Mouse (Mus musculus) liver, embryonic 15.5 days (tissue): Measurements from ENCODE around the gene Rwdd1. TPM values are rescaled to one million over a fixed set of nuclear protein-coding genes. Genes with fewer than 3 reads are reported as not detected.
"Not testable (repeated sequence)": the region's sequence is repeated elsewhere in the genome, so short reads cannot be mapped to it uniquely, and the experiment has no call there.

ENCODE experiments used
- ATAC-seq: fragments of 200-750 bp; cut with Nextera tagmentation; 2 replicates; pipeline ENCODE4 v1.8.0; 2017; ENCODE audit warnings: moderate number of reproducible peaks, mild to moderate bottlenecking, moderate library complexity; ENCODE audit not compliant: insufficient read depth
- H3K27ac ChIP-seq: fragments of 300-500 bp; sonication (generic); replicated peaks from 2 replicates; pipeline ENCODE4 v1.5.1; 2015; ENCODE audit warnings: mild to moderate bottlenecking, inconsistent platforms
- H3K27me3 ChIP-seq: fragments of 300-500 bp; sonication (generic); 2 replicates; pipeline ENCODE4 v1.6.1; 2015; ENCODE audit warnings: mild to moderate bottlenecking, inconsistent platforms
- H3K36me3 ChIP-seq: fragments of 300-500 bp; sonication (generic); replicated peaks from 2 replicates; pipeline ENCODE4 v1.6.1; 2015; ENCODE audit warnings: moderate library complexity, mild to moderate bottlenecking, inconsistent platforms
- H3K4me1 ChIP-seq: fragments of 300-500 bp; sonication (generic); replicated peaks from 2 replicates; pipeline ENCODE4 v1.6.1; 2015; ENCODE audit warnings: inconsistent platforms
- H3K4me2 ChIP-seq: fragments of 300-500 bp; sonication (generic); 2 replicates; pipeline ENCODE4 v1.6.1; 2015; ENCODE audit warnings: moderate library complexity, mild to moderate bottlenecking, inconsistent platforms
- H3K4me3 ChIP-seq: fragments of 300-500 bp; sonication (generic); replicated peaks from 2 replicates; pipeline ENCODE4 v1.5.1; 2015; ENCODE audit warnings: mild to moderate bottlenecking, inconsistent platforms
- H3K9ac ChIP-seq: fragments of 300-500 bp; sonication (generic); 2 replicates; pipeline ENCODE4 v1.6.1; 2015; ENCODE audit warnings: moderate library complexity, mild to moderate bottlenecking, inconsistent platforms
- H3K9me3 ChIP-seq: fragments of 300-500 bp; sonication (generic); replicated peaks from 2 replicates; pipeline ENCODE4 v1.6.1; 2016; ENCODE audit warnings: inconsistent platforms
- WGBS: fragments of 180-500 bp; shearing (Covaris S2); methylation state at CpG from one replicate; pipeline ENCODE4 v1.1.7; 2015; ENCODE audit warnings: mixed read lengths; ENCODE audit not compliant: insufficient replicate concordance; 5-methylcytosine and 5-hydroxymethylcytosine counted together
- polyA plus RNA-seq: library from polyadenylated mRNA; unstranded; fragments of >200 nt; fragmentation: Nextera tagmentation; extraction: Ambion mirVana; gene quantifications from 2 replicates; pipeline ENCODE4 v1.2.1, GENCODE M21; 2015

The Rwdd1 gene
- polyA plus RNA-seq, 1 experiment from 2014 or later: 33.4 TPM

- Histone ChIP-seq H3K27me3 (no peaks in the 10 kb centered on the region), H3K4me3 (no peak overlapping the region), H3K9ac (no peak overlapping the region), H3K36me3 (peaks cover 32% of the 10 kb centered on the region), H3K27ac (no peak overlapping the region), H3K9me3 (no peaks in the 10 kb centered on the region), H3K4me2 (no peak overlapping the region), H3K4me1 (peaks cover 6% of the 10 kb centered on the region; the same call in 1 of the 2 replicates)
- 0 out of 2 replicates have a peak, but pooled peaks have one; percentile 28 for ATAC-seq
Observed at GRCm38 (mm10) chr10:33998397-33998796, 21.0 kb downstream of the Rwdd1 start.

- not testable (repeated sequence) for H3K27ac ChIP-seq, H3K4me2 ChIP-seq, ATAC-seq, H3K9ac ChIP-seq, H3K27me3 ChIP-seq, H3K9me3 ChIP-seq, H3K4me1 ChIP-seq, H3K4me3 ChIP-seq
- WGBS: 79% methylated on average over 6 of the region's 8 CpGs
- peaks cover 39% of the 10 kb centered on the region for H3K36me3 ChIP-seq
Observed at GRCm38 (mm10) chr10:33996686-33997085, 22.7 kb downstream of the Rwdd1 start.

- Histone ChIP-seq H3K4me2 (no peak overlapping the region), H3K27ac (no peak overlapping the region), H3K9me3 (no peaks in the 10 kb centered on the region), H3K4me1 (no peaks in the 10 kb centered on the region), H3K36me3 (peaks cover 4% of the 10 kb centered on the region; the same call in 1 of the 2 replicates), H3K4me3 (no peak overlapping the region), H3K27me3 (no peaks in the 10 kb centered on the region), H3K9ac (no peak overlapping the region)
- ATAC-seq: no peak
- WGBS: 8% methylated on average over 4 of the region's 4 CpGs
Observed at GRCm38 (mm10) chr10:33986771-33987170, 32.7 kb downstream of the Rwdd1 start.

GRCm38 (mm10) chr10:33974781-33975494, 44.5 kb downstream of the Rwdd1 start:
- no peaks in the 10 kb centered on the region for H3K4me1 ChIP-seq
- 80% methylated on average over 7 of the region's 7 CpGs for WGBS
- no peak overlapping the region for H3K4me2 ChIP-seq
- H3K36me3 ChIP-seq: no peaks in the 10 kb centered on the region
- no peak overlapping the region for H3K4me3 ChIP-seq
- H3K9me3 ChIP-seq: no peaks in the 10 kb centered on the region
- H3K27me3 ChIP-seq: no peaks in the 10 kb centered on the region
- H3K27ac ChIP-seq: no peak overlapping the region
- H3K9ac ChIP-seq: no peak overlapping the region
- ATAC-seq: no peak

- 75% methylated on average over 3 of the region's 3 CpGs for WGBS
- H3K27ac ChIP-seq: no peak overlapping the region
- H3K4me2 ChIP-seq: no peak overlapping the region
- ATAC-seq: no peak
- H3K4me3 ChIP-seq: no peak overlapping the region
- no peaks in the 10 kb centered on the region for H3K27me3 ChIP-seq
- no peaks in the 10 kb centered on the region for H3K9me3 ChIP-seq
- H3K9ac ChIP-seq: no peak overlapping the region
- peaks cover 11% of the 10 kb centered on the region for H3K36me3 ChIP-seq
- peaks cover 15% of the 10 kb centered on the region for H3K4me1 ChIP-seq
Observed at GRCm38 (mm10) chr10:33952509-33952908, 66.9 kb downstream of the Rwdd1 start.

- Histone ChIP-seq H3K9me3 (no peaks in the 10 kb centered on the region), H3K9ac (peak within 1 kb of the TSS; percentile 89), H3K27me3 (no peaks in the 10 kb centered on the region), H3K4me2 (peak within 1 kb of the TSS; percentile 76), H3K36me3 (peaks cover 11% of the 10 kb centered on the region), H3K4me1 (peaks cover 15% of the 10 kb centered on the region), H3K4me3 (peak within 1 kb of the TSS; percentile 93), H3K27ac (peak within 1 kb of the TSS; percentile 90)
- WGBS: 3% methylated on average over 42 of the region's 42 CpGs
- ATAC-seq: peak; percentile 96
Observed at GRCm38 (mm10) chr10:33950803-33951583, 68.4 kb downstream of the Rwdd1 start, which contains the start of gene Zup1. Zup1 (minus strand) TSS chr10:33951269.

Other genes starting within 250 kb of the Rwdd1 start
- gene Sult3a2, start 232.9 kb downstream of the Rwdd1 start, polyA plus RNA-seq: not detected in 2 replicates
- gene Sult3a1, start 161.9 kb downstream of the Rwdd1 start, polyA plus RNA-seq: not detected in 2 replicates
- not detected in 2 replicates for gene Rsph4a, start 114.5 kb downstream of the Rwdd1 start, polyA plus RNA-seq
- gene Zup1, start 68.4 kb downstream of the Rwdd1 start, polyA plus RNA-seq: 7.6 and 7.7 TPM in 2 replicates
- not detected in 2 replicates for gene Trappc3l, start 18.0 kb upstream of the Rwdd1 start, polyA plus RNA-seq
- gene Calhm4, start 24.7 kb upstream of the Rwdd1 start, polyA plus RNA-seq: not detected in 2 replicates
- 0.02 and 0.05 TPM in 2 replicates for gene Calhm5, start 76.9 kb upstream of the Rwdd1 start, polyA plus RNA-seq
- gene Calhm6, start 108.4 kb upstream of the Rwdd1 start, polyA plus RNA-seq: 1.8 and 2.1 TPM in 2 replicates
- 6.1 and 6.6 TPM in 2 replicates for gene Dse, start 188.1 kb upstream of the Rwdd1 start, polyA plus RNA-seq